ENCODE assay signal across 8 mouse cellular contexts in genomic region chr9:118506020-118506403, GRCm38 (mm10). TPM values are rescaled to one million over a fixed set of nuclear protein-coding genes. Genes with fewer than 3 reads are reported as not detected.
A peak's percentile ranks its signal among the peaks of the same experiment; 100 is the strongest.
DNase-seq lines count a peak whose midpoint lies in the region; ATAC-seq lines count a peak whose summit lies in the region.

Golga4 (plus strand) TSS chr9:118506267.

- peak within 1 kb of the TSS; percentile 100 for H3K4me2 ChIP-seq in intestine, embryonic 14.5 days (ENCODE audit: low read length)

- H3K27me3 ChIP-seq in intestine, embryonic 14.5 days (replicated peaks; ENCODE audit: control insufficient read depth, insufficient read depth, low read length): no peaks in the 10 kb centered on the region

- peak within 1 kb of the TSS; percentile 98 for H3K4me3 ChIP-seq in intestine, embryonic 14.5 days (ENCODE audit: low read depth, low read length)

- WGBS in intestine, embryonic 14.5 days: under 1% methylated on average over 43 of the region's 43 CpGs

- H3K9me3 ChIP-seq in intestine, embryonic 14.5 days (ENCODE audit: control insufficient read depth, low read length): no peaks in the 10 kb centered on the region

- H3K4me1 ChIP-seq in intestine, embryonic 14.5 days (replicated peaks; ENCODE audit: control insufficient read depth, insufficient read depth, low read length): peaks cover 9% of the 10 kb centered on the region

- peak; percentile 88 for ATAC-seq in intestine, embryonic 14.5 days (replicated peaks; ENCODE audit: low FRiP score, low TSS enrichment, low read depth)
- peak; percentile 98 for ATAC-seq in megakaryocyte progenitor cell, adult 5-6 weeks (replicated peaks; ENCODE audit: poor library complexity)

- H3K36me3 ChIP-seq in intestine, embryonic 14.5 days (ENCODE audit: control insufficient read depth, insufficient read depth, low read length): no peaks in the 10 kb centered on the region

- peak within 1 kb of the TSS; percentile 85 for H3K9ac ChIP-seq in intestine, embryonic 14.5 days (ENCODE audit: low read length)

- peak; percentile 95 for DNase-seq in adrenal gland, adult 2 months
- peak; percentile 94 for DNase-seq in embryo, embryonic 11 days
- DNase-seq in gastrocnemius, postnatal 25 days: peak; percentile 86
- DNase-seq in intestine, embryonic 14.5 days (ENCODE audit: low spot score): peak; percentile 91
- peak; percentile 90 to 94 for DNase-seq in left cerebral cortex, postnatal 10 days (ENCODE audit: extremely low spot score in 1 of 2, low spot score in 2 of 2)
- DNase-seq in right cerebral cortex, postnatal 14 days: peak; percentile 93
- peak; percentile 93 for DNase-seq in urinary bladder, postnatal 25 days (ENCODE audit: low spot score)

- intact Hi-C loops in left cerebral cortex, postnatal 10 days (cut with DNase I): no loop called here

- peak within 1 kb of the TSS; percentile 52; the same call in 1 of the 2 replicates for H3K27ac ChIP-seq in intestine, embryonic 14.5 days (ENCODE audit: low read depth)

RNA-seq across cellular contexts. Expression of gene Golga4, which starts in this region (rescaled TPM):
- total RNA-seq in adrenal gland, adult 2 months (2021): 100 to 1,000 TPM; 109 to 121 TPM
- 5.9 and 11.5 TPM in 2 replicates for polyA plus RNA-seq in adrenal gland, adult 2 months (2012; rRNA removed)
- 100 to 1,000 TPM; 243 to 283 TPM for total RNA-seq in gastrocnemius, postnatal 25 days (2021)
- 59.5 and 64.3 TPM in 2 replicates for polyA plus RNA-seq in intestine, embryonic 14.5 days (2014; fragmentation: Nextera tagmentation; extraction: Ambion mirVana)
- 10 to 100 TPM; 73.5 to 74.4 TPM for total RNA-seq in left cerebral cortex, postnatal 10 days (2021)
- total RNA-seq in megakaryocyte progenitor cell, adult 5-6 weeks (2015): 24.0 and 40.8 TPM in 2 replicates
- 68.4 and 88.5 TPM in 2 replicates for total RNA-seq in megakaryocyte progenitor cell, adult 5-6 weeks (2017)

Comparison
In these comparisons a context has a peak if more than half of its experiments do, and no peak if none do; other contexts are left out.
1. Peak in every context shown above with its lines: DNase-seq, ATAC-seq, H3K4me3 ChIP-seq and H3K27ac ChIP-seq.